Mouse (Mus musculus): ENCODE data around the gene Naxd. TPM values are rescaled to one million over a fixed set of nuclear protein-coding genes. Genes with fewer than 3 reads are reported as not detected.

The Naxd gene
- polyA plus RNA-seq, 1 experiment from 2014 or later = 94.4 TPM

Other genes starting within 250 kb of the Naxd start
- gene Col4a2, start 184.7 kb upstream of the Naxd start, polyA plus RNA-seq (2015; fragmentation: Nextera tagmentation; extraction: Ambion mirVana) = 60.2 and 61.4 TPM in 2 replicates
- 161 and 170 TPM in 2 replicates for gene Col4a1, start 184.7 kb upstream of the Naxd start, polyA plus RNA-seq (2015; fragmentation: Nextera tagmentation; extraction: Ambion mirVana)
- 14.8 and 16.5 TPM in 2 replicates for gene Rab20, start 18.8 kb upstream of the Naxd start, polyA plus RNA-seq (2015; fragmentation: Nextera tagmentation; extraction: Ambion mirVana)
- gene Cars2, start 53.3 kb downstream of the Naxd start, polyA plus RNA-seq (2015; fragmentation: Nextera tagmentation; extraction: Ambion mirVana) = 26.2 and 33.1 TPM in 2 replicates
- 34.2 and 35.0 TPM in 2 replicates for gene Ing1, start 58.1 kb downstream of the Naxd start, polyA plus RNA-seq (2015; fragmentation: Nextera tagmentation; extraction: Ambion mirVana)
- 79.1 and 79.9 TPM in 2 replicates for gene Ankrd10, start 138.3 kb downstream of the Naxd start, polyA plus RNA-seq (2015; fragmentation: Nextera tagmentation; extraction: Ambion mirVana)
- not detected in 2 replicates for gene 1700016D06Rik, start 203.6 kb downstream of the Naxd start, polyA plus RNA-seq (2015; fragmentation: Nextera tagmentation; extraction: Ambion mirVana)
- 27.7 and 28.4 TPM in 2 replicates for gene Arhgef7, start 230.2 kb downstream of the Naxd start, polyA plus RNA-seq (2015; fragmentation: Nextera tagmentation; extraction: Ambion mirVana)

Data from intestine, embryonic 15.5 days (tissue).